Mouse (Mus musculus) regulatory T cell (primary cell): ENCODE data around the gene Pak2.

Experiments
- in situ Hi-C: fragments of 300-600 bp; cut with MboI, MseI; formaldehyde crosslinking; loops from one replicate; pipeline ENCODE4 v1.15.1; 2025; ENCODE audit warnings: high pct_unique_total_duplicates

Gene Pak2

DNA sequence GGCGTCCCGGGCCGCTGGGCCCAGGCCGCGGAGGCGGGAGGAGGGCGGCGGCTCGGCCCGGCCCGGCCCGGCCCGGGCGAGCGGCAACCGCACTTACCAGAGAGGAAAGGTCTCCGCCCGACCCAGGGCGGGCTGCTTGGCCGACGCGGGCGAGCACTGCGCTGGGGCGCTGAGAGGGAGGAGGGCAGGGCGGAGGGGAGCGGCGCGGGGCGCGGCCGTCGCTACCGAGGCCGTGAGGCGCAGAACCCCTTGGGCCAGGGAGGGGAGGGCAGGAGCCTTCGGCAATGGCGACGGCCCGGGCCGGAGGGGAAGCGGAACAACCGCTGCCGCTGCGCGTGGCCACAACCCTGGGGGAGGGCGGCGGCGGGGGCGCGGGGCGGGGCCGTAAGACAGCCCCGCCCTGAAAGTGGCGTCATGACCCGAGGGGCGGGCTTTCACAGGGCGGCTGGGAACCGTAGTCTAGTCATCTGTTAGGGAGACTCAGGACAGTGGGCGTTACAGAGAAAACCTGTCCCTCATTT is at the start of gene Pak2:
Pak2 (minus strand) TSS at position 352 of the 521 bp plus-strand sequence.
- in situ Hi-C loops: loop anchor here (10.0 kb wide), 1 partner anchor 596 kb away; no protein-coding TSS in a partner anchor

DNA sequence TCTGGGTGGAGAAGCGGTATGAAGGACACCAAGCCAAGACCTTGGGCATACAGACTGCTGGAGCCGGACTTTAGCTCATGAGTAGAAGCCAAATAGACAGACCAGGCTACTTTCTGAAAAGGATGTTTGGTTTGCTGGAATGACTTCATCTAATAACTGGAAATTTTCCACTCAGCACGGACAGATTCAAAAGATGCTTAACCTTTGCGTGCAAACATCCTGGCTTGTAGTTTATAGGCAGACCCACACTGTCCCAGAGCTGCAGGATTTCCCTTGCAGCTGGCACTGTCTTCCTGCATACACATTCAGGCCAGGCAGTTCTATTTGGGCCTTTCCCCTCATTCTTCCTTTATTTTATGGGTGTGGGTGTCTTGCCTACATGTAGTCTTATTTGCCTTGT is 47.9 kb upstream of the Pak2 start:
- in situ Hi-C loops: loop anchor here (5.0 kb wide), 1 partner anchor 75 kb away; no protein-coding TSS in a partner anchor

DNA sequence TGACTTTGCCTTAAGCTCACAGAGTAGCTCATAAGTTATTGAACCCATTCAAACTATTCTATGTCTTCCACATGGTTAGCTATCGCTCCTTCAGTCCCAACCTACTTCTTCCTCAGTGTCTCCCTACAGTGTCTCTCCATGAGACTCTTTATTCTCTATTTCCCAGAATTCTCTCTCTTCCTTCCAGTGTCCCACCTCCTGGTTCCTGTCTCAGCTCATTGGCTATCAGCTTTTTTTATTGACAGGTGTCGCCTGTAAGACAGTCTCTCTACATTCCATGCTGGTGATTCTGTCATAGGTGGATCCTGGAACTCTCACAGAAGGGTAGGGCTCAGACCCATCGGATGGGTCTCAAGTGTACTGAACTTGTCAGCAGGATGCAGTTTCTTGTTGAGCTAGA is 46.2 kb upstream of the Pak2 start:
- in situ Hi-C loops: loop anchor here (5.0 kb wide), 1 partner anchor 77 kb away; no protein-coding TSS in a partner anchor

DNA sequence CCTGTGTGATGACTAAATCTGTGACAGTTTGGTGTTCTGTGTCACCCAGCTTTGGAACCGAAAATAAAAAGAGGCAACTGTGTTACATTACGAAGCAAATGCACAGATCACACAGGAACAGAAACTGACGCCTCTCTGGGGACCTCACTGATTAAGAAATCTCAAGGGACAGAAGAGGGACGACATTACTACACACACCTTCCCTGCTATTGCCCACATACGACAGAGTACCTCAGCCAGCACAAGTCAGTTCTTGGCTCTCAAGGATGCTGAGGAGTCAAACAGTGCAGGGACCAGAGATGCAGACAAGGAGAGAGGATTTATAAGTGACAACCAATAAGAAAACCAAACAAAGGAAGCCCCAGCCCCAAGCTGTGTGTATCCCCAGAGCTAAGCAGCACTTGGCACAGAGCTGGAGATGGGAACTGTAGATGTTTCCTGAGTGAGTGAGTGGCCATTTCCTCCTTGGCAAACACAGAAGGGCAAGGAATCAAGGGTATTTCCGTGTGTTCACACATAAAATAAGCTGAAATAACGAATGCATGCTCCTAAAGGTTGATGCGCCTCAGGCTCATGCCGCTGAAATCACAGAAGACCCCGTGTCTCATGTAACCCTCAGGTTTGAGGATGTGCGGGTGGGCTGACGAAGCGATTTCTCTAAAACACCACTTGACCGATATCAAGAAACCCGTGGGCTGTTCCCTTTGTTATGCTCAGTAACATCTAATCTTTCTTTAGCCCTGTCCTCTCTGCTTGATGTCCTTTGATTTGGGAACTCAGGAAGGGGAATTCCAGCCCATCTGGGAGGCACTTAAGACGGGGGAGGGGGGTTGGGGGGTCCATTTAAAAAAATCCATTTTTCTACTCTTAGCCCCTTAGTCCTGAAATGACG is 45.5 kb upstream of the Pak2 start:
- in situ Hi-C loops: loop anchor here (5.0 kb wide), 1 partner anchor 78 kb away; no protein-coding TSS in a partner anchor

DNA sequence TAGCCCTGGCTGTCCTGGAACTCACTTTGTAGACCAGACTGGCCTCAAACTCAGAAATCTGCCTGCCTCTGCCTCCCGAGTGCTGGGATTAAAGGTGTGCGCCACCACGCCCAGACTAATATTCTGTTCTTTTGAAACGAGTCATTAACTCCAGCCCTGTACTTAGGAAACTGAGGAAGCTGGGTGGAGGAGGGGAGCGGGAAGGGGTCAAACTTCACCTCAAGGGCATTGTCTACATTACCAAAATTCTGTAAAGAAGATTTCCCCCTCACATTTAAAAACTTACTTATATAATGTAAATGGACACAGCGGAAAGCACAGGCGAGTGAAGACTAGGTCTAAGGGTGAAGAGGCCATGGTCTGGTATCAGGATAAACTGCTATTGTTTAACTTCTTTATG is 44.9 kb upstream of the Pak2 start:
- in situ Hi-C loops: no loop called here

DNA sequence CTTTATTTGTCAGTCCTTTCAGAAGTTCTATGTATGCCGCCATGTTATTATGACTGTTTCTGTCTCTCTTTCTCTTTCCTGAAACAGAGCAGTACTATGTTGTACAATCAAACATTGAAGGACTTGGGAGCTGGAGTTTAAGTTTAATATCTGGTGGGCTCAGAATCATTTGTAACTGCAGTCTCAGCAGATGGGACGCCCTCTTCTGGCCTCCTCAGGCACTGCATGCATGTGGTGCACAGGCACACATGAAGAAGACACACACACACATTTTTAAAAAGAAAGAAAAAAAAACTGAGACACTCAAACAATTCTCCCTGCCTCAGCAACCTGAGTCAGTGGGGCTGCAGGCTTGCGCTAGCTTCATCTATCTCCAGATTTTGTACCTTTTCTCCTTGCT is 41.3 kb upstream of the Pak2 start:
- in situ Hi-C loops: no loop called here

DNA sequence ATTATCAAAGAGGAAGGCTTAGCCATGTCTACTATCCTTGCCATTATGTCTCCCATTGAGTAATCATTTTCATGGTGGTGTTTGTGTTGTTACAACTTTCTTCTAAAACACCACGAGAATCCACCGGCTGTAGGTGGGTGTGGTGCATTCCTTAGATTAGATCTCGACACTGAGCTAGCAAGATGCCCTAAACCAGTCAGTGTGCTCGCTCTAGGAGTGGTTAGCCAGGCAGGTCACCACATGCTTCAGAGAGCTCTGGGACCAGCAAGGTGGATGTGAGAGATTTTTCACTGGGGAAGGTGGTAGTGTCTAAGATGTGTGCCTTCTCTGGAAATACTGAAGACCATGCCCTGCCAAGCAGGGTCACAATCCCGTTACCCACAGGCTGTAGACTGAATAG is 37.0 kb upstream of the Pak2 start:
- in situ Hi-C loops: loop anchor here (10.0 kb wide), 1 partner anchor 129 kb away; the partner anchor contains the start of genes Fbxo45 and Wdr53

DNA sequence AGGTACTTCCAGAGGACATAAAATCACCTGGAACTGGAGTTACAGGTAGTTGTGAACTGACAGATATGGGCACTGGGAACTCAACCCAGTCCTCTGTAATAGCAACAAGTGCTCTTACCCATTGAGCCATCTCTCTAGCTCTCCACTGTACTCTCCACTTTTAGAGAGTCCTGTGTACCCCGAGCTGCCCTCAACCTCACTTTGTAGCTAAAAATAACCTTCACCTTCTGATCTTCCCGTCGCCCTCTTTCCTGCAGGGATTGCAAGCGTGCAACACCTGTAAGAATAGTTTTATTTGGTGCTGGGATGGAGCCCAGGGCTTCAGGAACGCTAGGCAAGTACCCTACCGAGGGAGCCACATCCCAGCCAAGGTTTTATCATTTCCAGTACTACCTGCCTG is 36.6 kb upstream of the Pak2 start:
- in situ Hi-C loops: loop anchor here (10.0 kb wide), 1 partner anchor 129 kb away; the partner anchor contains the start of genes Fbxo45 and Wdr53

GRCm38 (mm10) chr16:32114968-32115695 is 36.0 kb upstream of the Pak2 start:
- in situ Hi-C loops: loop anchor here (5.0 to 10.0 kb wide), 2 partner anchors 47 to 130 kb away; partner anchors contain the start of genes Fbxo45 and Wdr53

GRCm38 (mm10) chr16:32114406-32114805 is 35.3 kb upstream of the Pak2 start:
- in situ Hi-C loops: loop anchor here (5.0 to 10.0 kb wide), 2 partner anchors 48 to 130 kb away; partner anchors contain the start of genes Fbxo45 and Wdr53

DNA sequence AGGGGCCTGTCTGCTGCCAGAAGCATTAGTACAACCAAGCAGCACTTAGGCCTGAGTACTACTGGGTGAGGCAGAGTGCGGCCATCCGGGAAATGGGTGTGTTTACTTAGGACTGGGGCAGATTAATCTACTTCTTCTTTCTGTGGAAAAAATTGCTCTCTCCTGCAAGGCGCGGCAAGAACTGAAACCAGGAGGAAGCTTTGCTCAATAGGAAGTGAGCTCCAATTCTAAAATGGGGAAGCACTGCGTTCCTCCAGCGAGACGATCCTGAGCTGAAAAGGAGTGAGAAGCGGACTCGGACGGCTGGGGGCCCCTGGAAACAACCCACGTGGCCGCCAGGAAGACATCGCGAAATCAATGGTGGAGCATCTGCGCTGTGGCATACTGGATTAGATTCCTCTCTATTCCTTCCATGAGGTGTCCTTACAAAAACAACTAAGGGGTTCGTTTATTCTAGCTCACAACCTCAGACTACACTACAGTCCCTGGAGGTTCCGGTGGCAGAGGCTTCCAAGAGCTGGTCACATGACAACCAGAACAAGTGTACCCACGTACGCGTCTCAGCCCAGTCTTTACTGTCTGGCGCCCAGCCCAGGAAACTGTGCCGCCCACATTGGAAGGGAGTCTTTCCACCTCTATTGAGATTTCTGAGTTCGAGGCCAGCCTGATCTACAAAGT is 34.5 kb upstream of the Pak2 start:
- in situ Hi-C loops: loop anchor here (5.0 to 10.0 kb wide), 2 partner anchors 49 to 131 kb away; partner anchors contain the start of genes Fbxo45 and Wdr53

DNA sequence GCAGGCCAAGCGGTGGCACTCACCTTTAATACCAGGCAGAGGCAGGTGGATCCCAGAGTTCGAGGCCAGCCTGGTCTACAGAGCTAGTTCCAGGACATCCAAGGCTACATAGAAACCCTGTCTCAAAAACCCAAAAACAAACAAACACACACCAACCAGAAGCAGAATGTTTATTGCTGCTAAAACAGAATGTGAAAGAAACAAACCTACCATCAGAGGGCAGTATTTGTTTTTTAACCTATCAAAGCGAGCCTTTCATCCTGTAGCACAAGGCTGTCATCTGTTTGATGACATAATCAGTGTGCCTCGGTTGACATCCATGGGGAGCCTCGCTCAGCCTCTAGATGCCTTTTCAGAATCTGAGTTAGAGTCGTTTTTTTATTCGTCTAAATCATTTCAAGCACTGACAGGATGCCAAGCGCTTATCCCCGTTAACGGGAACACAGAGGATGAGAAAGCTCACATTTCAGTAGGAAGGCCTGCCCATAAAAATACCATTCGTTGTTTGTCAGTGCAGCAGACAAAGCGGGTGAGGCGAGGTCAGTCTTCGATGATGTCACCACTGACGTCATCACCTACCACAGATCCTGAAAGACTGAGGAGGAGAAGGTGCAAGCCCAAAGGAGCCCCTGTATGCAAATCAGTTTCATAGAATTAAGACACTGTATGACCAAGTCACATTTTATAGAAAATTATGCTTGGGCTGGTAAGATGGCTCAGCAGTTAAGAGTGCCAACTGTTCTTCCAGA is 32.0 kb upstream of the Pak2 start:
- in situ Hi-C loops: loop anchor here (5.0 to 10.0 kb wide), 2 partner anchors 51 to 134 kb away; partner anchors contain the start of genes Fbxo45 and Wdr53

DNA sequence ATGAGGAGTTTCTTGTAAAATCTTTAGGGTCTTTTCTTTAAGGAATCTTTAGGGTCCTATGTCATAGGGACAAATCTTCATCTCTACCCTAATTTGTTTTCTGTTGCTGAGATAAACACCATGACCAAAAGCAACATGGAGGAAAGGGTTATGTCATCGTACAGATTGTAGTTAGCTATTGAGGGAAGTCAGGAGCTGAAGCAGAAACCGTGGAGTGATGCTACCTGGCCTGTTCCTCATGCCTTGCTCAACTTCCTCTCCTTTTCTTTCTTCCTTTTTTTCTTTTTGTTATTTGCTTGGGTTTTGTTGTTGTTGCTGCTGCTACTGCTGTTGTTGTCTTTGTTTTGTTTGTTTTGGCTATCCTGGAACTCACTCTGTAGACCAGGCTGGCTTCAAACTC is 29.4 kb upstream of the Pak2 start:
- in situ Hi-C loops: no loop called here

DNA sequence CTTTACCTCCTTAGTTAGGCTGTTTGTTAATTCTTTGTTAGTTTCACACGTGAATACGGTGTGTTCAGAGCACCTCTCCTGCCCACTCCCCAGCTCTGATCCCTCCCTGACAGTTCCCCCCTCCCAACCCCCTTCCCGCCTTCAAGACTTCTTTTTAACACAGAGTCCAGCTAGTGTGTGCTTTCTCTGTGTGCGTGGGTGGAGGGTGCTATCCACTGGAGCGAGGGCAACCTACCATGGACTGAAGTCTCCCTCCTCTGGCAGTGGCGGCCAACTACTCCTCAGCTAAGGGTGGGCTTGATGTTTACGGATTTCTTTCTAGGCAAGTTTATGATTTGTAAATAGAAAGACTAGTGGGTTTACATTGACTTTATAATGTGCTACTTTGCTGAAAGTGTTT is 29.0 kb upstream of the Pak2 start:
- in situ Hi-C loops: no loop called here

GRCm38 (mm10) chr16:32107342-32108045 is 28.4 kb upstream of the Pak2 start:
- in situ Hi-C loops: no loop called here

- in situ Hi-C loops: no loop called here
These were observed 26.6 kb upstream of the Pak2 start for GRCm38 (mm10) chr16:32105698-32106097.

DNA sequence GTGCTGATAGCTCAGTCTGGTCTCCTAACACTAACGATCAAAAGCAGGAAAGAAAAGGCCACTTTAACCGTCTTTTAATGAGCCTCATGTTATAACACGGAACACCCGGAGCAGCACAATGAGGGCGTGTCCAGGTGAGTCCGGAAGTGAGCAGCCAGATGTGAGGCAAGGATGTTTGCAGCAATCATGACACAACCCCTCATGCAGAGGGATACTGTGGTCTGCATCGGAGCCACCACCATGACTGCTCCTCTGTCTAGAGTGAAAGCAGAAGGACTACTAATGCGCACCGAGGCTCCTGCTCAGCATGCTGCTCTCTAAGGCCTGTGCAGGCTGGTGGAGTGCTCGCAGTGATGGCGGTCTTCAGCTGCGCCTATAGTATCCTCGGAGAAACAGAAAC is 23.2 kb upstream of the Pak2 start:
- in situ Hi-C loops: no loop called here

- in situ Hi-C loops: no loop called here
These were observed 20.6 kb upstream of the Pak2 start, which contains the start of the genes Pigx and Cep19 for GRCm38 (mm10) chr16:32099638-32100150. Gene Pigx, minus strand, starts transcription at chr16:32099740. Gene Cep19, plus strand, starts transcription at chr16:32099800.

- in situ Hi-C loops: no loop called here
These were observed 19.9 kb upstream of the Pak2 start for GRCm38 (mm10) chr16:32098897-32099637.
